Mouse (Mus musculus) hindlimb bud, embryonic 11.5 days (tissue): ENCODE measurements around the gene Dgke.
"Not testable (repeated sequence)": the region's sequence is repeated elsewhere in the genome, so short reads cannot be mapped to it uniquely, and the experiment has no call there.

Source experiments
- DNase-seq: peaks from one replicate; pipeline ENCODE4 v3.0.0-alpha.2; 2012; ENCODE audit warnings: low read depth, low spot score; ENCODE audit errors: extremely low spot score

Gene Dgke

GRCm38 (mm10) chr11:89076370-89076821 lies 9.7 kb upstream of the Dgke start:
- no peak for DNase-seq

GRCm38 (mm10) chr11:89074783-89075413 lies 8.2 kb upstream of the Dgke start:
- DNase-seq, result no peak

- DNase-seq, result no peak
Observed at GRCm38 (mm10) chr11:89073541-89073940, 6.9 kb upstream of the Dgke start, which contains the start of gene Gm525. Gene Gm525, plus strand, starts transcription at chr11:89073841.

GRCm38 (mm10) chr11:89071522-89071921 lies 4.9 kb upstream of the Dgke start:
- no peak for DNase-seq

- DNase-seq, result peak; percentile 50
Observed at GRCm38 (mm10) chr11:89069303-89069702, 2.7 kb upstream of the Dgke start.

- DNase-seq, result no peak
Observed at GRCm38 (mm10) chr11:89068649-89069048, 2.0 kb upstream of the Dgke start.

- no peak for DNase-seq
Observed at GRCm38 (mm10) chr11:89067871-89068490, 1.3 kb upstream of the Dgke start.

GRCm38 (mm10) chr11:89067301-89067822 lies 712 bp upstream of the Dgke start:
- DNase-seq, result no peak

- no peak for DNase-seq
Observed at GRCm38 (mm10) chr11:89066126-89066525, 524 bp downstream of the Dgke start.

- DNase-seq, result no peak
Observed at GRCm38 (mm10) chr11:89065297-89065696, 1.4 kb downstream of the Dgke start.

GRCm38 (mm10) chr11:89064312-89064711 lies 2.3 kb downstream of the Dgke start:
- DNase-seq, result no peak

- no peak for DNase-seq
Observed at GRCm38 (mm10) chr11:89061362-89061761, 5.3 kb downstream of the Dgke start.

- DNase-seq, result peak; percentile 39
Observed at GRCm38 (mm10) chr11:89060423-89061089, 6.1 kb downstream of the Dgke start.

GRCm38 (mm10) chr11:89059919-89060422 lies 6.7 kb downstream of the Dgke start:
- DNase-seq, result no peak

GRCm38 (mm10) chr11:89058515-89059270 lies 8.0 kb downstream of the Dgke start:
- no peak for DNase-seq

- no peak for DNase-seq
Observed at GRCm38 (mm10) chr11:89055931-89056690, 10.5 kb downstream of the Dgke start.

- no peak for DNase-seq
Observed at GRCm38 (mm10) chr11:89051767-89052166, 14.9 kb downstream of the Dgke start.

- no peak for DNase-seq
Observed at GRCm38 (mm10) chr11:89046021-89046420, 20.6 kb downstream of the Dgke start.

- not testable (repeated sequence) for DNase-seq
Observed at GRCm38 (mm10) chr11:89045501-89045900, 21.1 kb downstream of the Dgke start.

GRCm38 (mm10) chr11:89043046-89043445 lies 23.6 kb downstream of the Dgke start:
- no peak for DNase-seq
